Mouse (Mus musculus): ENCODE data around the gene Cfap65.

DNA sequence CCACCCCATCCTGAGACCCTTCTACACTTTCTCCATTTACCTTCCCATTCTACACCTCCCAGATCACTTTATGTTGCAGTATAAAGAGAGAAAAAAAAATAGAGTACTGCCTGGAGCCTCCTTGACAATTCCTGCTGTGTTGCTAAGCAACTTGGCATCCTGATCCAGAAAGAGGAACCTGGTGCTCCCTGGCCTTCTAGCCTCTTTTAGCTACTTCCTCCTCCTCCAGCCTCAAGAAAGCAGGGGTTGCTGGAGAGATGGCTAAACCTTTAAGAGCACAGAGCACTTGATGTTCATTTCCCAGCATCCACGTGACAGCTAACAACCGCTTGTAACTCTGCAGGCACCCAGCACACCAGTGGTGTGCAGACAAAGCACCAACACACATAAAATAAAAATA, 63.2 kb downstream of the Cfap65 start:
- no peak for TF ChIP-seq CTCF (IDR thresholded peaks at IDR 0.05; ENCODE audit: extremely low read depth, insufficient read length, insufficient replicate concordance, low read depth, low read length)
- TF ChIP-seq POLR2A (IDR thresholded peaks at IDR 0.05; ENCODE audit: low read depth, low read length): no peak
